Mouse (Mus musculus): ENCODE data around the gene Ube2e1. TPM values are rescaled to one million over a fixed set of nuclear protein-coding genes. Genes with fewer than 3 reads are reported as not detected.
A peak's percentile ranks its signal among the peaks of the same experiment; 100 is the strongest.
"Not testable (repeated sequence)": the region's sequence is repeated elsewhere in the genome, so short reads cannot be mapped to it uniquely, and the experiment has no call there.

The Ube2e1 gene
- polyA plus RNA-seq, 1 experiment from 2014 or later, result 19.3 TPM

DNA sequence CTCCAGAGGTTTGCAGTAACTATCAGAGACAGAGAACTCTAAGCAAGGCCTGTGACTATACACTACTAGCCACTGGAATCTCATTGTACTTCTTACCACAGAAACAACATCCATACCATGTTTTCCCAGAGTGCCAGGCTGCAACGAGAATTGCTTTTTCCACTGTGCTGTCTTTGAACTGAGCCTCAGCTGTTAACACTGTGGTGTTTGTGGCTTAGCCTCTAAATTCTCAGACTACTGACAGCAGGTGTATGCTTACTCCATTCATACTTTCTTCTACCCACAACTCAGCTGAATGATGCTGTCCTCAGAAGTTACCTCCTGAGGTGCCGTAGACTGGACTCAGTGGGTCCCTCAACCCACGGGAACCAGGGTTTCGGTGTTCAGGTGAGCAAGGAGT, 89.9 kb downstream of the Ube2e1 start:
- Histone ChIP-seq H3K4me1 (ENCODE audit: control insufficient read depth in 2 of 2, insufficient read depth in 2 of 2, low read length in 2 of 2) (peaks cover 0 to 3% of the 10 kb centered on the region in 2 experiments; a peak in 2 of 4 replicates), H3K27me3 (ENCODE audit: control insufficient read depth, insufficient read depth, low read length) (no peaks in the 10 kb centered on the region), H3K36me3 (ENCODE audit: control insufficient read depth, insufficient read depth, low read length) (no peaks in the 10 kb centered on the region), H3K9me3 (ENCODE audit: control insufficient read depth, low read length) (no peaks in the 10 kb centered on the region), H3K9ac (ENCODE audit: low read length) (no peak overlapping the region), H3K4me3 (ENCODE audit: control insufficient read depth in 1 of 2, insufficient read depth in 1 of 2, low read depth in 1 of 2, low read length in 2 of 2) (no peak overlapping the region), H3K27ac (replicated peaks in 1 of 2; ENCODE audit: control insufficient read depth in 1 of 2, insufficient read depth in 1 of 2, low read depth in 2 of 2, low read length in 2 of 2) (no peak overlapping the region), H3K4me2 (ENCODE audit: low read length) (no peak overlapping the region)
- 82% methylated on average over 4 of the region's 4 CpGs for WGBS
- ATAC-seq (ENCODE audit: insufficient number of reproducible peaks, insufficient read depth, low FRiP score, low read depth), result no peak

DNA sequence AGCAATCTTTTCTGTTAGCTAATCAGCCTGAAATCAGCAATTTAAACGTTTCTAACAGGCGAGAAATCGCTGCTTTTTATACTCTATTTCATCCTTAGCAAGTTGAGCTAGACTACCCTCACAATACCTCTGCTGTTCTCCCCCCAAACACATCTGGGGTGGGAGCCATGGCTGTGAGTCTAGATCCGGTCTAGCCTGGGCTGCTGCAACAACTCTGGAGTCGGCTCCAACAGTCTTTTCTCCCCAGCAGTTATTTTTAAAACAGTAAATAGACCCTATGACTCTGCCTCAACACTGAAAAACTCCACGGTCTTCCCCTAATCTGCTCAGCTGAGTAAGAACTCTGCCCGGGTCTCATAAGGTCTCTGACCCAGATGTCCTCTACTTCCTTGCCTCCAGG, 91.5 kb downstream of the Ube2e1 start:
- no peak for ATAC-seq (ENCODE audit: insufficient number of reproducible peaks, insufficient read depth, low FRiP score, low read depth)
- no peaks in the 10 kb centered on the region for H3K27me3 ChIP-seq (ENCODE audit: control insufficient read depth, insufficient read depth, low read length)
- no peak overlapping the region for H3K4me3 ChIP-seq (ENCODE audit: control insufficient read depth in 1 of 2, insufficient read depth in 1 of 2, low read depth in 1 of 2, low read length in 2 of 2)
- whole genome bisulfite sequencing, result 54% methylated on average over 7 of the region's 7 CpGs
- H3K9me3 ChIP-seq (ENCODE audit: control insufficient read depth, low read length), result no peaks in the 10 kb centered on the region
- no peak overlapping the region for H3K27ac ChIP-seq (replicated peaks in 1 of 2; ENCODE audit: control insufficient read depth in 1 of 2, insufficient read depth in 1 of 2, low read depth in 2 of 2, low read length in 2 of 2)
- peaks cover 0 to 3% of the 10 kb centered on the region in 2 experiments; a peak in 3 of 4 replicates for H3K4me1 ChIP-seq (ENCODE audit: control insufficient read depth in 2 of 2, insufficient read depth in 2 of 2, low read length in 2 of 2)
- H3K36me3 ChIP-seq (ENCODE audit: control insufficient read depth, insufficient read depth, low read length), result no peaks in the 10 kb centered on the region
- H3K9ac ChIP-seq (ENCODE audit: low read length), result no peak overlapping the region
- peak overlapping the region; percentile 76; the same call in 1 of the 2 replicates for H3K4me2 ChIP-seq (ENCODE audit: low read length)

DNA sequence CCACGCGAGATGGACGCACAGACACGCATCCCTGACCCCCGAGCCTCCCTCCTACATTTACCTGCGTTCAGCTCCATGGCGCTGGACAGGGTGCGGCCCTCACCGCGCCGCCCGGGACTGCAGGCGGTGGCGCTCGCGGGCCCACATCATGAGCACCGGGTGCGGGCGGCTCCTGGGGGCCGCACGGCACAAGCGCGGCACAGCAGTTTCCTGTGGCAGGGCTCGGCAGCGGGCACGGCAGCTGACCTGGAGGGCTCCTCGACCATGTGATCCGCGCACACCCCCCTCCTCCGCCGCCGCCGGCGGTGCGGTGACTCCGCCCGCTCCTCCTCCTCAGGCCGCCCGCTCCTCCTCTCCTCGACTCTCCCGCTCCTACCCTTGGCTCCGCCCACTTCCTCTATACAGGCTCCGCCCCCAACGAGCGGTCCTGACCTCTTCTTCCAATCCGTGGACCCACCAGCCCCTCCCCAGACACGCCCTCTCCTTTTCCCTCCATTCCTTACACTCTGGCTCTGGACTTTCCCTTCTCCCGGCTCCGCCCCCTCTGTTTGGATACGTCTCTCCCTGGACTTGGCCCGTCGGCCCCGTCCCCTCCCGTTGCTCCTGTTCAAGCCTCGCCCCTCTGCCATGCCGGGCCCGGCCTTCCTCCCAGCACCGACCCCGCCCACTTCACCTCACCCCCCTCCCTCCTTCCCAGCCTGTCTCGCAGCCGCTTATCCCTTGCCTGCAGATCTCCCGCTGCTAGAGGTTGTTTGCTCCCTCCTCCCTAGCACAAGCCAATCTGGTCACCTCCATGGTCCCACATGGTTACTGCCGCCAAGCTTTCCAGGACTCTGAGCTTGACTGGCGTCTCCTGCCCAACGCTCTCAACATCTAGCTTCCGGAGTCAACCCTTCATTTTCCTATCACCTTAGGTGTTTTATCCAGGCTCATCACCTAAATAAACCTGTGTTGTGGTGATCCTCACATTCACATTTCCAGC, 92.6 kb downstream of the Ube2e1 start, which contains the start of gene Nr1d2:
TSS of gene Nr1d2 (minus strand) at position 378 of the 982 bp plus-strand sequence.
- ATAC-seq (ENCODE audit: insufficient number of reproducible peaks, insufficient read depth, low FRiP score, low read depth), result peak; percentile 96
- Histone ChIP-seq H3K4me2 (ENCODE audit: low read length) (peak within 1 kb of the TSS; percentile 76), H3K9me3 (ENCODE audit: control insufficient read depth, low read length) (no peaks in the 10 kb centered on the region), H3K36me3 (ENCODE audit: control insufficient read depth, insufficient read depth, low read length) (no peaks in the 10 kb centered on the region), H3K27me3 (ENCODE audit: control insufficient read depth, insufficient read depth, low read length) (no peaks in the 10 kb centered on the region), H3K27ac (replicated peaks in 1 of 2; ENCODE audit: control insufficient read depth in 1 of 2, insufficient read depth in 1 of 2, low read depth in 2 of 2, low read length in 2 of 2) (peak within 1 kb of the TSS; percentile 96), H3K4me3 (ENCODE audit: control insufficient read depth in 1 of 2, insufficient read depth in 1 of 2, low read depth in 1 of 2, low read length in 2 of 2) (peak within 1 kb of the TSS; percentile 83 to 86), H3K9ac (ENCODE audit: low read length) (peak within 1 kb of the TSS; percentile 83), H3K4me1 (ENCODE audit: control insufficient read depth in 2 of 2, insufficient read depth in 2 of 2, low read length in 2 of 2) (peaks cover 0 to 11% of the 10 kb centered on the region in 2 experiments; a peak in 3 of 4 replicates)
- under 1% methylated on average over 37 of the region's 66 CpGs for WGBS

DNA sequence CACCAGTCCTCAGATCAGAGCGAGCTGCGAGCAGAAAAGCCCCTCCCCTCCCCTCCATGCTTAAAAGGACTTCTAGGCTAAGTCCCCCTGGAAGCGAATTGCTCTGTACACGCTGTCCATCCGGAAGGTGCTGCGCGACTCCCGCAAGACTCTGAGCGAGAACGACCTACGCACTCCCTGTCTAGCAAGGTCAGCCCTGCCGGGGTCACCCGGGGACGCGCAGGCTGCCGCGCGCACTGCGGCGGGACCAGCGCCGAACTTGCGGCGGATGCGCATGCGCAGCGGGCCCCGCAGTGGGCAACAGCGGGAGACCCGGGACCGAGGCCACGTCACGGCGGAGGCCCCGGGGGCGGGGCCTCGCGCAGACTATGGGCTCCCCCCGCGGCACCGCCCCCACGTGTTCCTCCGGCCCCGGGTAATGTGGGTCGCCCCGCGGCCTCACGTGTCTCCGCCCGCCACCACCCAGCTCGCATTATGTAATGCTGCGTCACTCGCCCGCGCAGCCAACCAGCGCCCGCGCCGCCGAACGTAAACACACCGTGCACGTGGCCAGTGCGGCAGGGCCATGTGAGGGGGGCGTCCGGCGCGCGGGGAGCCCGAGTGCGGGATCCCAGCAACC, 93.4 kb downstream of the Ube2e1 start:
- Histone ChIP-seq H3K4me3 (ENCODE audit: control insufficient read depth in 1 of 2, insufficient read depth in 1 of 2, low read depth in 1 of 2, low read length in 2 of 2) (peak overlapping the region; percentile 83 to 86), H3K27ac (replicated peaks in 1 of 2; ENCODE audit: control insufficient read depth in 1 of 2, insufficient read depth in 1 of 2, low read depth in 2 of 2, low read length in 2 of 2) (peak overlapping the region; percentile 96), H3K4me2 (ENCODE audit: low read length) (peak overlapping the region; percentile 76), H3K36me3 (ENCODE audit: control insufficient read depth, insufficient read depth, low read length) (no peaks in the 10 kb centered on the region), H3K27me3 (ENCODE audit: control insufficient read depth, insufficient read depth, low read length) (no peaks in the 10 kb centered on the region), H3K9me3 (ENCODE audit: control insufficient read depth, low read length) (no peaks in the 10 kb centered on the region), H3K4me1 (ENCODE audit: control insufficient read depth in 2 of 2, insufficient read depth in 2 of 2, low read length in 2 of 2) (peaks cover 0 to 19% of the 10 kb centered on the region in 2 experiments; a peak in 3 of 4 replicates), H3K9ac (ENCODE audit: low read length) (peak overlapping the region; percentile 83)
- WGBS, result under 1% methylated on average over 61 of the region's 71 CpGs
- ATAC-seq (ENCODE audit: insufficient number of reproducible peaks, insufficient read depth, low FRiP score, low read depth), result peak; percentile 87

DNA sequence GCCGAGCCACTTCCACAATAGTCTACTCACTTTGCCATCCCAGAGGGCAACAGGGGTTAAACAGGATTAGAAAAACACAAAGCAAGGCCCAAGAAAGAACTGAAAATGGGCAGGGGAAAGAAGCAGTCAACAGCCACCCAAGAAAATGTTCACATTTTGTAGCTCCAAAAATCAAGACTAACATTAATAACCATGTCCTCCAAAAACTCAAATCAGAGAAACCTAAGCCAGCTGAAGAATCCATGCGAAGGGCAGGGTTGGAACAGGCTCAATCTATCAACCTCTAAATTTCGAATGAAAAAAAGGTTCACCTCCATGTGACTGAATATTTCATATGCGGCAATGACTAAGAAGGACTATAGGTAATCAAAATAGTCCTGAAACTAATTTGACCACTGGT, 94.3 kb downstream of the Ube2e1 start:
- no peak for ATAC-seq (ENCODE audit: insufficient number of reproducible peaks, insufficient read depth, low FRiP score, low read depth)
- Histone ChIP-seq H3K9me3 (ENCODE audit: control insufficient read depth, low read length) (no peaks in the 10 kb centered on the region), H3K4me3 (ENCODE audit: control insufficient read depth in 1 of 2, insufficient read depth in 1 of 2, low read depth in 1 of 2, low read length in 2 of 2) (peak overlapping the region in 1 of 2 experiments; percentile 86; a peak in 2 of 4 replicates), H3K27ac (replicated peaks in 1 of 2; ENCODE audit: control insufficient read depth in 1 of 2, insufficient read depth in 1 of 2, low read depth in 2 of 2, low read length in 2 of 2) (peak overlapping the region in 1 of 2 experiments; percentile 96; a peak in 1 of 4 replicates), H3K27me3 (ENCODE audit: control insufficient read depth, insufficient read depth, low read length) (no peaks in the 10 kb centered on the region), H3K4me1 (ENCODE audit: control insufficient read depth in 2 of 2, insufficient read depth in 2 of 2, low read length in 2 of 2) (peaks cover 2 to 22% of the 10 kb centered on the region in 2 experiments; a peak in 3 of 4 replicates), H3K9ac (ENCODE audit: low read length) (peak overlapping the region; percentile 74), H3K4me2 (ENCODE audit: low read length) (peak overlapping the region; percentile 73), H3K36me3 (ENCODE audit: control insufficient read depth, insufficient read depth, low read length) (no peaks in the 10 kb centered on the region)
- 69% methylated on average over 4 of the region's 4 CpGs for WGBS

DNA sequence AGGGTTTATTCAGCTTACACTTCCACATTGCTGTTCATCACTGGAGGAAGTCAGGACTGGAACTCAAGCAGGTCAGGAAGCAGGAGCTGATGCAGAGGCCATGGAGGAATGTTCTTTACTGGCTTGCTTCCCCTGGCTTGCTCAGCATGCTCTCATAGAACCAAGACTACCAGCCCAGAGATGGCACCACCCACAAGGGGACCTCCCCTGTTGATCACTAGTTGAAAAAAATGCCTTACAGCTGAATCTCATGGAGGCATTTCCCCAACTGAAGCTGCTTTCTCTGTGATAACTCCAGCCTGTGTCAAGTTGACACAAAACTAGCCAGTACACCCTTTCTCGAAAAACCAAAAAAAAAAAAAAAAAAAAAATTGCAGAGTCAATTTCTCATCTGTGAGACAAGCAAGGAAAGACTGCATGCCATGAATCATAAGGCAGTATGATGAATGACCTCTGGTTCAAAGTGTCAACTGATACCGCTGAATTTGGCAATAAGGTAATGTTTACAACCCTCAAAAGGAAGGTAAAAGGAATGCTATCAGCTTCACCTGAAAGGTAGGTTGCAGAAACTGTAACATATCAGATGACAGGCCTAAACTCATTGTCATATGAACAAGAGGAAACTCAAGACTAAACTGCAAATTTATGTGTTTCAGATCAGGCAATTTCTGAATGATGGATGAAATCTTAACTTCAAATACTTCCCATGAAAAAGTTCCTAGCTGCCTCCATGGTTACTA, 95.0 kb downstream of the Ube2e1 start:
- H3K4me2 ChIP-seq (ENCODE audit: low read length); H3K9ac ChIP-seq (ENCODE audit: low read length); H3K4me3 ChIP-seq (ENCODE audit: control insufficient read depth in 1 of 2, insufficient read depth in 1 of 2, low read depth in 1 of 2, low read length in 2 of 2); H3K27me3 ChIP-seq (ENCODE audit: control insufficient read depth, insufficient read depth, low read length); H3K36me3 ChIP-seq (ENCODE audit: control insufficient read depth, insufficient read depth, low read length); ATAC-seq (ENCODE audit: insufficient number of reproducible peaks, insufficient read depth, low FRiP score, low read depth); H3K9me3 ChIP-seq (ENCODE audit: control insufficient read depth, low read length); H3K27ac ChIP-seq (replicated peaks in 1 of 2; ENCODE audit: control insufficient read depth in 1 of 2, insufficient read depth in 1 of 2, low read depth in 2 of 2, low read length in 2 of 2): not testable (repeated sequence)
- H3K4me1 ChIP-seq (ENCODE audit: control insufficient read depth in 2 of 2, insufficient read depth in 2 of 2, low read length in 2 of 2), result peaks cover 2 to 22% of the 10 kb centered on the region in 2 experiments; a peak in 3 of 4 replicates
- WGBS, result 88% methylated on average over 2 of the region's 2 CpGs

Data from heart, embryonic 14.5 days (tissue).